Mouse (Mus musculus): ENCODE data around the gene Vav1. TPM values are rescaled to one million over a fixed set of nuclear protein-coding genes. Genes with fewer than 3 reads are reported as not detected.

Vav1 gene
- 1.6 and 1.7 TPM in 2 replicates for polyA plus RNA-seq (2014; fragmentation: Nextera tagmentation; extraction: Ambion mirVana)

DNA sequence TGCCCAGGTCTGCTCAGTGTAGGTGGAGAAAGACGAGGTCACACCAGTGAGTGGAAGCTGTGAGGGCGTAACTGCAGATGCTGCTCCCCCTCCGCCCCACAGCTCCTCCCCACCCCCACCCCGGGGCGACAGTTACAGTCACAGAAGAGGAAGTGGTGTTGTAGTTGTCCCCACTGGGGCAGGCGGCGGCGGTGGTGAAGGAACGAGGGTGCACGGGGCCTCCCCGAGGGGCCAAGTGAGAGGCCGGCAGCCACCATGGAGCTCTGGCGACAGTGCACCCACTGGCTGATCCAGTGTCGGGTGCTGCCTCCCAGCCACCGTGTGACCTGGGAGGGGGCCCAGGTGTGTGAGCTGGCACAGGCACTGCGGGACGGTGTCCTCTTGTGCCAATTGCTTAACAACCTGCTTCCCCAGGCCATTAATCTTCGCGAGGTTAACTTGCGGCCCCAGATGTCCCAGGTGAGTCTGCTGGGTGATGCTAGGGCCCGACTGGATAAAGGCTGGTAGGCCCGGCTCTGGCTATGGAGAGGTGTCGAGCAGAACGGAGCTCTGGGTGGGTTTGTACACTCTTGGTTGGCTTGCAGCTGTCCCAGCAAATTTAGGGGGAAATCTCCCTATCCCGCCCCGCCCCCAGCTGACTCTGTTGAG, at the start of gene Vav1:
Gene Vav1 (plus strand): TSS at position 158 of the 648 bp plus-strand sequence.
- no peak within 1 kb of the TSS for H3K4me2 ChIP-seq (ENCODE audit: low read depth, severe bottlenecking)
- H3K27ac ChIP-seq (replicated peaks; ENCODE audit: low read depth, low read length), result no peak within 1 kb of the TSS
- 59% methylated on average over 26 of the region's 26 CpGs for WGBS
- DNase-seq (ENCODE audit: low spot score) (no peak), ATAC-seq (ENCODE audit: insufficient number of reproducible peaks, low FRiP score, low TSS enrichment, low read depth) (no peak)
- peaks cover 22% of the 10 kb centered on the region for H3K27me3 ChIP-seq (ENCODE audit: control insufficient read depth, insufficient read depth, low read length)
- H3K9ac ChIP-seq (ENCODE audit: low read length), result no peak within 1 kb of the TSS
- peaks cover 3% of the 10 kb centered on the region; the same call in 1 of the 2 replicates for H3K4me1 ChIP-seq (ENCODE audit: control insufficient read depth, insufficient read depth, low read length)
- H3K9me3 ChIP-seq (ENCODE audit: control insufficient read depth, low read length), result no peaks in the 10 kb centered on the region
- H3K36me3 ChIP-seq (ENCODE audit: control insufficient read depth, insufficient read depth, low read length), result no peaks in the 10 kb centered on the region
- no peak within 1 kb of the TSS for H3K4me3 ChIP-seq (ENCODE audit: low read depth, low read length)

- Histone ChIP-seq H3K4me3 (ENCODE audit: low read depth, low read length) (no peak overlapping the region), H3K27me3 (ENCODE audit: control insufficient read depth, insufficient read depth, low read length) (no peaks in the 10 kb centered on the region), H3K4me1 (ENCODE audit: control insufficient read depth, insufficient read depth, low read length) (no peaks in the 10 kb centered on the region), H3K4me2 (ENCODE audit: low read depth, severe bottlenecking) (no peak overlapping the region), H3K9me3 (ENCODE audit: control insufficient read depth, low read length) (no peaks in the 10 kb centered on the region), H3K9ac (ENCODE audit: low read length) (no peak overlapping the region), H3K27ac (replicated peaks; ENCODE audit: low read depth, low read length) (no peak overlapping the region), H3K36me3 (ENCODE audit: control insufficient read depth, insufficient read depth, low read length) (no peaks in the 10 kb centered on the region)
- 79% methylated on average over 15 of the region's 15 CpGs for WGBS
- DNase-seq (ENCODE audit: low spot score) (no peak), ATAC-seq (ENCODE audit: insufficient number of reproducible peaks, low FRiP score, low TSS enrichment, low read depth) (0 out of 2 replicates have a peak, but pooled peaks have one; percentile 4)
These were observed 48.8 kb upstream of the Vav1 start for GRCm38 (mm10) chr17:57229851-57230727.

DNA sequence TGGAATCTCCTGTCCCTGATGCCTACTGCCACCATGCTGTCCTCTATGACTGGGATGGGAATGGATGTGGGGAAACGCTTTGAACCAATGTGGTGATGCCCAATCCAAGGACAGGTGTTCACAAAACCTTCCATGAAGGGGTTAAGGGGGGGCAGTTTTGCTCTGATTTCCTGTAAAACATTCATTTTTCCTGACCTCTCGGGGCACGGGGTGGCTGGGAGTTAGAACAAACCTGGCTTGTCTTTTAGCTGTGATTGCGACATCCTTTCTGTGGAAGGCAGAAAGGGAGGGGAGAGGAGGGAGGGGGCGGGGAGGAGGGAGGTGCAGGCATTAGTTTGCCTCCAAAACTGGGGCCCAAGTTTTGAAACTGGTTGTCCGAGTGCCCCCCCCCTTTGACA, 48.2 kb upstream of the Vav1 start:
- no peak for DNase-seq (ENCODE audit: low spot score)
- Histone ChIP-seq H3K27me3 (ENCODE audit: control insufficient read depth, insufficient read depth, low read length) (no peaks in the 10 kb centered on the region), H3K9me3 (ENCODE audit: control insufficient read depth, low read length) (no peaks in the 10 kb centered on the region), H3K4me3 (ENCODE audit: low read depth, low read length) (no peak overlapping the region), H3K27ac (replicated peaks; ENCODE audit: low read depth, low read length) (no peak overlapping the region), H3K36me3 (ENCODE audit: control insufficient read depth, insufficient read depth, low read length) (0 out of 2 replicates have a peak, but pooled peaks cover 2% of the 10 kb centered on the region), H3K4me2 (ENCODE audit: low read depth, severe bottlenecking) (no peak overlapping the region), H3K4me1 (ENCODE audit: control insufficient read depth, insufficient read depth, low read length) (no peaks in the 10 kb centered on the region), H3K9ac (ENCODE audit: low read length) (no peak overlapping the region)
- ATAC-seq (ENCODE audit: insufficient number of reproducible peaks, low FRiP score, low TSS enrichment, low read depth), result no peak
- 64% methylated on average over 6 of the region's 6 CpGs for WGBS

- 0 out of 2 replicates have a peak, but pooled peaks cover 2% of the 10 kb centered on the region for H3K36me3 ChIP-seq (ENCODE audit: control insufficient read depth, insufficient read depth, low read length)
These were observed 47.6 kb upstream of the Vav1 start for GRCm38 (mm10) chr17:57231321-57231771.

GRCm38 (mm10) chr17:57232200-57232599, 46.7 kb upstream of the Vav1 start:
- 85% methylated on average over 1 of the region's 1 CpGs for WGBS
- ATAC-seq (ENCODE audit: insufficient number of reproducible peaks, low FRiP score, low TSS enrichment, low read depth), result no peak
- Histone ChIP-seq H3K9me3 (ENCODE audit: control insufficient read depth, low read length) (no peaks in the 10 kb centered on the region), H3K4me1 (ENCODE audit: control insufficient read depth, insufficient read depth, low read length) (no peaks in the 10 kb centered on the region), H3K4me2 (ENCODE audit: low read depth, severe bottlenecking) (no peak overlapping the region), H3K4me3 (ENCODE audit: low read depth, low read length) (no peak overlapping the region), H3K36me3 (ENCODE audit: control insufficient read depth, insufficient read depth, low read length) (peaks cover 8% of the 10 kb centered on the region; the same call in 1 of the 2 replicates), H3K27me3 (ENCODE audit: control insufficient read depth, insufficient read depth, low read length) (no peaks in the 10 kb centered on the region), H3K9ac (ENCODE audit: low read length) (no peak overlapping the region), H3K27ac (replicated peaks; ENCODE audit: low read depth, low read length) (no peak overlapping the region)
- no peak for DNase-seq (ENCODE audit: low spot score)

More at GRCm38 (mm10) chr17:57231321-57231771, 47.6 kb upstream of the Vav1 start:
- Histone ChIP-seq H3K4me3 (ENCODE audit: low read depth, low read length) (no peak overlapping the region), H3K9me3 (ENCODE audit: control insufficient read depth, low read length) (no peaks in the 10 kb centered on the region), H3K27ac (replicated peaks; ENCODE audit: low read depth, low read length) (no peak overlapping the region), H3K27me3 (ENCODE audit: control insufficient read depth, insufficient read depth, low read length) (no peaks in the 10 kb centered on the region), H3K4me2 (ENCODE audit: low read depth, severe bottlenecking) (no peak overlapping the region), H3K9ac (ENCODE audit: low read length) (no peak overlapping the region), H3K4me1 (ENCODE audit: control insufficient read depth, insufficient read depth, low read length) (no peaks in the 10 kb centered on the region)
- no peak for ATAC-seq (ENCODE audit: insufficient number of reproducible peaks, low FRiP score, low TSS enrichment, low read depth)
- DNase-seq (ENCODE audit: low spot score), result no peak

DNA sequence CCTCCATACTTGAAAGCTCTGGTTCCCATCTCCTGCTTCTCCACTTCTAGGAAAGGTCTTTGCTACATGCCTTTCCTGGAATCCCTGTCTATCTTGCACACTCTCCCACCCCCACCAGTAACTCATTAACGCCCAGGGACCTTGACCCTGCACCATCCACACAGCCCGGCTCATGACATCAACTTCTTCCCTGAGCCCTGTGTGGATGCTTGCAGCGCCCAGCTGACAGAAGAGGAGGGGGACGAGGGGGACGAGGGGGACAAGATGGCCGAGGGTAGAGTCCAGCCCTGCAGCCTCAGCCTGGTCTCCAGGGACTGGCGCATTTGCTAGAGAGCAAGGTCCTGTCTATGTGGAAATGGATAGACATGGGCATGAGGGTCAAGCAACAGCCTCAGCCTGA, 45.9 kb upstream of the Vav1 start:
- Histone ChIP-seq H3K27me3 (ENCODE audit: control insufficient read depth, insufficient read depth, low read length) (no peaks in the 10 kb centered on the region), H3K36me3 (ENCODE audit: control insufficient read depth, insufficient read depth, low read length) (peaks cover 8% of the 10 kb centered on the region; the same call in 1 of the 2 replicates), H3K4me2 (ENCODE audit: low read depth, severe bottlenecking) (no peak overlapping the region), H3K4me1 (ENCODE audit: control insufficient read depth, insufficient read depth, low read length) (no peaks in the 10 kb centered on the region), H3K9ac (ENCODE audit: low read length) (no peak overlapping the region), H3K27ac (replicated peaks; ENCODE audit: low read depth, low read length) (no peak overlapping the region), H3K4me3 (ENCODE audit: low read depth, low read length) (no peak overlapping the region), H3K9me3 (ENCODE audit: control insufficient read depth, low read length) (no peaks in the 10 kb centered on the region)
- DNase-seq (ENCODE audit: low spot score), result no peak
- WGBS, result 51% methylated on average over 7 of the region's 7 CpGs
- ATAC-seq (ENCODE audit: insufficient number of reproducible peaks, low FRiP score, low TSS enrichment, low read depth), result no peak

DNA sequence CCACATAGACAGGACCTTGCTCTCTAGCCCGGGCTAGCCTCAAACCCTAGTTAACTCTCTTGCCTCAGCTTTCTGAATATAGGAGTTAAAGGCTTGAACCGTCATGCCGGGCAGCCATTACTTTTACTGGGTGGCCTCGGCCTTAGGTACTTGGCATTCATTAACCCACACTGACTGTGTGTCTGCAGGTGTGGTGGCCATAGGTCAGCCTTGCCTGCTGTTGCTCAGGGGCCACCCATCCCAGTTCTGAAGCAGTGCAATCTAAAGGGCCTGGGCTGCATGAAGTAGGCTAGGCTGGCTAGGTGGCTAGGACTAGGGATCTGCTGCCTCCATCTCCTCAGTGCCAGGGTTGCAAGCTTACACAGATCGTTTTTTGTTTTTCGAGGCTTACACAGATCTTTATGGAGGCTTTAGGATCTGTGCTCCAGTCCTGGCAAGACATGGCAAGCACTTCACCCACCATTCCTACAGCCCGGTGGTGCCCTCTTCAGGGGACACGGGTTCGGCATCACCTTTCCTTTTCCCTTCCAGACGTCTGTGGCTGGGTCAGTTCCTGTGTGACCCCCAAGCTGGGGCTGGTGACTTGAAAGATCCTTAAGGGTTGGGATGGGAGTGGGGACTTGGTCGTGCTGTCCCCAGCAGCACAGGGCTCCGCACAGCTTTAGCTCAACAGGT, 44.5 kb upstream of the Vav1 start:
- no peak overlapping the region for H3K27ac ChIP-seq (replicated peaks; ENCODE audit: low read depth, low read length)
- H3K4me2 ChIP-seq (ENCODE audit: low read depth, severe bottlenecking), result no peak overlapping the region
- H3K4me3 ChIP-seq (ENCODE audit: low read depth, low read length), result no peak overlapping the region
- H3K4me1 ChIP-seq (ENCODE audit: control insufficient read depth, insufficient read depth, low read length), result no peaks in the 10 kb centered on the region
- DNase-seq (ENCODE audit: low spot score) (no peak), ATAC-seq (ENCODE audit: insufficient number of reproducible peaks, low FRiP score, low TSS enrichment, low read depth) (no peak)
- WGBS, result 82% methylated on average over 12 of the region's 12 CpGs
- peaks cover 8% of the 10 kb centered on the region; the same call in 1 of the 2 replicates for H3K36me3 ChIP-seq (ENCODE audit: control insufficient read depth, insufficient read depth, low read length)
- no peak overlapping the region for H3K9ac ChIP-seq (ENCODE audit: low read length)
- H3K9me3 ChIP-seq (ENCODE audit: control insufficient read depth, low read length), result no peaks in the 10 kb centered on the region
- H3K27me3 ChIP-seq (ENCODE audit: control insufficient read depth, insufficient read depth, low read length), result no peaks in the 10 kb centered on the region

GRCm38 (mm10) chr17:57235803-57236202, 43.1 kb upstream of the Vav1 start:
- no peak overlapping the region for H3K9ac ChIP-seq (ENCODE audit: low read length)
- H3K27me3 ChIP-seq (ENCODE audit: control insufficient read depth, insufficient read depth, low read length), result no peaks in the 10 kb centered on the region
- no peaks in the 10 kb centered on the region for H3K9me3 ChIP-seq (ENCODE audit: control insufficient read depth, low read length)
- no peak overlapping the region for H3K4me2 ChIP-seq (ENCODE audit: low read depth, severe bottlenecking)
- 93% methylated on average over 5 of the region's 5 CpGs for WGBS
- H3K36me3 ChIP-seq (ENCODE audit: control insufficient read depth, insufficient read depth, low read length), result peaks cover 8% of the 10 kb centered on the region; the same call in 1 of the 2 replicates
- no peak for DNase-seq (ENCODE audit: low spot score)
- H3K4me3 ChIP-seq (ENCODE audit: low read depth, low read length), result no peak overlapping the region
- no peaks in the 10 kb centered on the region for H3K4me1 ChIP-seq (ENCODE audit: control insufficient read depth, insufficient read depth, low read length)
- H3K27ac ChIP-seq (replicated peaks; ENCODE audit: low read depth, low read length), result no peak overlapping the region
- no peak for ATAC-seq (ENCODE audit: insufficient number of reproducible peaks, low FRiP score, low TSS enrichment, low read depth)

Measured in limb, embryonic 11.5 days (tissue).